Mouse (Mus musculus) granulocyte monocyte progenitor cell, adult 5-6 weeks (primary cell): ENCODE measurements around the gene Spag6l. TPM values are rescaled to one million over a fixed set of nuclear protein-coding genes. Genes with fewer than 3 reads are reported as not detected.
"Not testable (repeated sequence)": the region's sequence is repeated elsewhere in the genome, so short reads cannot be mapped to it uniquely, and the experiment has no call there.

Source experiments
- ATAC-seq: replicated peaks from 2 replicates; pipeline ENCODE4 v1.8.0; 2016; ENCODE audit warnings: mild to moderate bottlenecking, moderate TSS enrichment, inconsistent platforms; ENCODE audit not compliant: poor library complexity, severe bottlenecking
- total RNA-seq, 2 experiments: library from RNA; stranded (forward) in 1 of 2; stranded (reverse) in 1 of 2; fragments of 200-712, 200-1000 nt in 1 of 2; fragments of >200 nt in 1 of 2; fragmentation: Nextera tagmentation in 1 of 2; gene quantifications; 2 replicates each; pipeline ENCODE4 v1.2.3; 2014 to 2017

The Spag6l gene
- total RNA-seq (2014; fragmentation: Nextera tagmentation), result 0.60 and 4.9 TPM in 2 replicates
- total RNA-seq (2017), result 0.52 and 1.8 TPM in 2 replicates

DNA sequence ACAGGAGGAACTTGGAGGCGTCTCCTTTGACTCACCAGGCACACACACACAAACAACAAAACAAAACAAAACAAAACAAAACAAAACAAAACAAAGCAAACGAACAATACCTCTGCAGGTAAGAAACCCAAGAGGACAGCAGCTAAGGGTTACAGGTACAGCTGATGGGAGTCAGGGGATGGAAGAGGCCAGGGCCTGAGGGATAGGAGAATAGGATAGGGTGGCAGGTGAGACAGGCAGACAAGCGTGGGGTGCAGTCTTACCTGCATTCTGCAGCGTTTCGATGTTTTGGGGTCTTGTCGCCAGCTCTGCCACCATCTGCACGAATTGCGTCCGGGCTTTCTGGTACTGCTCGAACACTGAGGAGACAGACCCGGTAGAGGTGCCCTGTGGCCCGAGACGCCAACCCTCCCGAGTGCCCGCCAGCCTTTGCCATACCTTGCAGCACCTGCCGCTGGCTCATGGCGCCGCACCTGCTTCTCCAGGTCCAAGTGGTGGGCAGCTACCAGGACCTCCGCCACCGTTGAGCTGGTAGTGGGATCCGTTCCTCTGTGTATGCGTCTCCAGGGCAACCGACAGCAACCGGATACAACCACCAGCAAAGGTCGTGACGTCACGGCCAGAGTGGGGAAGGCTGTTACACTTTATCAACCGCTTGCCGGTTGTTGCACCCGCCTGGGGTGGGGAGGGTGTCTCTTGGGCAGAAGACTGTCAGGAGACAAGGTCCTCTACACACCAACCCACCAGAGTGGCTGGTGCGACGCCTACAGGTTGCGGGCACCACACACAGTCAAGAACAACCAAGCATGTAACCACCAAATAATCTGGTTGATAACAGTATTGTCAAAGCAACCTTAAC lies at the start of gene Spag6l:
Spag6l (minus strand) TSS at position 700 of the 859 bp plus-strand sequence.
- peak; percentile 99 for ATAC-seq

DNA sequence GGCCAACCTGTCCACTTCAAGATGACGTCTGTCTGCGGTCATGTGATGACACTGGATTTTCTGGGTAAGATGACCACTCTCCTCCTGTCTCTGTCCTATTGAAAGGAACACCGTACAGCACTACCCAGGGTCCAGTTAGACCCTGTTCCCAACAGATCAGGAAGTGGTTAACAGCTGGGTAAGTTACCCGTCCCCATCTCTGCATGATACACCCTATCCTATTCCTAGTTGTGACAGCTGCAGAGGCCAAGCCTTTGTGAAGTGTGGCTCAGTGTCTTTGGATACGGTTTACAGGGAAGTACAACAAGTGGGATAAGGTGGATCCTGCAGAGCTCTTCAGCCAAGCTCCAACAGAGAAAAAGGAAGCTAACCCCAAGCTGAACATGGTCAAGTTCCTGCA lies 49.8 kb upstream of the Spag6l start:
- no peak; the same call in 1 of the 2 replicates for ATAC-seq

DNA sequence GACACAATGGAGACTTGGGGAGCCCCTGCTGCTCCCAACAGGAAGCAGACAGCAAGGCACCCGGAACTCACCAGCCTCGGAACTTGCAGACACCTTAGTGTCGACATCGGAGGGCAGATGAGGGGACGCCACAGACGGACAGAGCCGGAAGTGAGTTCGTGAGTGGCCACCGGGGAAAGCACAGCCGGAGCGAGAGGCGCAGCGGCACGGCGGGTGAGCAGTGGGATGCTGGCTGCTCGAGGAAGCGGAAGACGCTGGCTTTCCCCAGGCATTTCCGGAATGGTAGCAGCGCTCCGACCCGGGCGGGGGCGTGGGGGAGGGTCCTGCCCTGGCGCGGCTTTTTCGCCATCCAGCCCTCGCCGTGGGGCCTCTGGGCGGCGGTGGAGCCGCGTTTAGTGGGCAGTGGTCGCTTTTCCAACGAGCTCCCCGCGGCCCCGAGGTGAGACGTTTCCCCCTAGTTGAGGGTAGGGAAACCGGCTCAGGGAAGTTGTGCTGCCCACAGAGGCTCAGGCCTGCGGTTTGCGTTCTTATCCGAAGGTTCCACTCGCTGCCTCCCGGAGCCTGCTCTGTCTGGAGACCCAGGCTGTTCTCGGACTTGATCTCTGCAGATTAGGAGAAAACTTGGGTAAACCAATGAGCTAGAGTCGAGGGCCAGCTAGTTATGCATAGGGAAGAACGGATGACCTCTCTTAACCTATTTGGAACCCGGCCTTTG lies 41.5 kb upstream of the Spag6l start, which contains the start of the genes Top3b and Vpreb1:
Top3b (plus strand) TSS at position 120 of the 715 bp plus-strand sequence.
Vpreb1 (minus strand) TSS at position 227 of the 715 bp plus-strand sequence.
- peak; percentile 97 for ATAC-seq

DNA sequence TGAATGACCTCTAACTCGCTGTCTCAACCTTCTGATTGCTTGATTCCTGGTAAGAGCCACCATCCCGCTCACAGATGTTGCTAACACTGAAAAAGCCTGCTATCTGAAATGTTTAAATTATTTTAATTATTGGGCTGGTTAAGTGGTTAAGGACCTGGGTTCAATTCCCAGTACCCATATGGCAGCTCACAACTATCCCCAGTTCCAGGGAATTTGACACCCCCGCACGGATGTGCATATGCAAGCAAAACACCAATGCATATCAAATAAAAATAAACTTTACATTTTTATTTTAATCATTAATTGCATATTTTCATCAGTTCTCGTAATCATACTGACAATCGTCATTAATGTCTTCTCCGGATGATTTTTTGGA lies 41.0 kb upstream of the Spag6l start:
- no peak for ATAC-seq

DNA sequence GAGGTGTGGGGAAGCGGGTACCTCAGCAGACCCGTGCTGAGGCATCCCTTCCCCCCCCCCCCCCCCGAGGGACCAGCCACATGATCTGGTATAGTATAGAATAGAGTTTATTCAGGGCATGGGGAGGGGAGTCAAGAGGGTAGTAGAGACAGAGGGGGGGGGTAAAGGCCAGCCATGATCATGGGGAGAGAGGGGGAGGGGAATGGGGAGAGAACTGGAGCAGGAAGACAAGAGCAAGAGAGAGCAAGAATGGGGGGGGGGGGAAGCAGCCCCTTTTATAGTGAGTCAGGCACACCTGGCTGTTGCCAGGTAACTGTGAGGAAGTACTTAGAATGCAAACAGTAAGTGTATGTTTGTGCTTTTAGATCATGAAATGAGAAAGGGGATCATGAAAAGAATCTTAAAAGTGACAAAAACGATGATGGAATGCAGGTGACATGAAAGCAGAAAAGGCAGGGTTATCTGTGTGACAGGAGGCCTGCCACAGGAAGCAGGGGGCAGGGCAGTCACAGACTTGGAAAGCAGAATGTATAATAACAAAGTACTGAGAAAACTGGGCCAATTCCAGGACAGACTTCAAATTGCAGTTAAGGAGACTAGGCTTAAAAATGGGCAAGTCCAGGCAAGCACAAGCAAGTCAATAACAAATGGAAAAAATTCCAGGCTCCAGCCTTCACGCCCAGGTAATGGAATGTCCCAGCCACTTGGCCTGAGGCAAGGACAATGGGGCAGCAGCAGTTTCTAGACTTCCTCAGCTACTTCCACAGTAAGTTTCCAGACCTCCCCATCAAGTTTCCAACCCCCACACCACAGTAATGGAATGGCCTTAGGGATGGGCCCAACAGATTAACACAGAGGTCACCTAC lies 36.7 kb upstream of the Spag6l start:
- ATAC-seq, result no peak

DNA sequence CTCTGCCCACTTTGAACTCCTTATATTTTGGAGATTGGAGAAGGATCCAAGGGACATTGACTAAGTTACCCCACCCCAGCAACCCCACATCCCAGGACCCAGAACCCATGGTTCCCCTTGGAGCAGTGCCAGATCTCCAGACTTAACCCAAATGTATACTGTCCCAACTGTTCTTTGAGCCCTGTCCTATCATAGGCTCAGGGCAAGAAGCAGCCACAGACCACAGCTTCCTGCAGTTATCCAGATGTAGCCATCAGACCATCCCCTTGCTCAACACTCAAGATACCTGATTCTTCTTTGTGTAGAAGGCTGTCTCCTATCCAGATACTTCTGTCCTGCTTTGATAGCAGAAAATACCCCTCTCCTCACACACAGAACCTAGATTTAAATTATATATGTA lies 36.0 kb upstream of the Spag6l start:
- peak; percentile 95 for ATAC-seq

DNA sequence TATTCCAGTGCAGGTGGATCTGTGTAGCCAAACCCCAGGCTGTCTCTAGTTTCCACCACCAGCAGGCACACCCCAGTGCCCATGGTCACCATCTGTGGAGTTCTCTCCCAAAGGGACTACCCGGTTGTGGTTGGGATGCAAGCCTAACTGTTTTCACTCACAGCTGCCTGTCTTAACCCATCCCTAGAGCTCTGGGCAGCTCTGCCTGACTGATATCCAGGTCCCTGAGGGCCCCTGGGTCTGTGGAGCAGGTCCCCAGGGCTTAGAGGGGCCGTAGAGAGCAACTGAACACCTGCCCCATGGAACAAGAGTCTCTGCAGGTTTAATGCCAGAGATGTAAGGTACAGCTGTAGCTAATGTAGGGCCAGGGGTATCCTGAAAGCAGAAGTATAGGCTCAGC lies 34.7 kb upstream of the Spag6l start, which contains the start of gene Igll1:
Igll1 (minus strand) TSS at position 8 of the 400 bp plus-strand sequence.
- no peak for ATAC-seq

DNA sequence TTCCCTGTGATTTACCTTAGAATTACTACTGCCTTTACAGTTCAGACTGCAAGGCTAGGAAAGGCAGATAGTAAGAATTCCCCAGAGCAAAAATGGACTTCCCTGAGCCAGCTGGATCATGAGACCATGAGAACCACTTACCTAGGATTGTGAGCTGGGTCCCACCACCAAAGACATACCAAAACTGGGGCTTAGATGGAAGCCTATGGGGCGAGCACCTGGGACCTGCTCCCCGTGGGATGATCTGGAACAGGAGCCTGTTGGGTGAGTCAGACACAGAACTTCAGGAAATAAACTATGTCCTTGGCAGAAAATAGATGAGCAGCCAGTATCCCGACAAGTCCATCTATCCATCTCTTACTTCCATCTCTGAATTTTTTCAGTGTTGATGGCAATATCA lies 33.0 kb upstream of the Spag6l start:
- ATAC-seq, result no peak

DNA sequence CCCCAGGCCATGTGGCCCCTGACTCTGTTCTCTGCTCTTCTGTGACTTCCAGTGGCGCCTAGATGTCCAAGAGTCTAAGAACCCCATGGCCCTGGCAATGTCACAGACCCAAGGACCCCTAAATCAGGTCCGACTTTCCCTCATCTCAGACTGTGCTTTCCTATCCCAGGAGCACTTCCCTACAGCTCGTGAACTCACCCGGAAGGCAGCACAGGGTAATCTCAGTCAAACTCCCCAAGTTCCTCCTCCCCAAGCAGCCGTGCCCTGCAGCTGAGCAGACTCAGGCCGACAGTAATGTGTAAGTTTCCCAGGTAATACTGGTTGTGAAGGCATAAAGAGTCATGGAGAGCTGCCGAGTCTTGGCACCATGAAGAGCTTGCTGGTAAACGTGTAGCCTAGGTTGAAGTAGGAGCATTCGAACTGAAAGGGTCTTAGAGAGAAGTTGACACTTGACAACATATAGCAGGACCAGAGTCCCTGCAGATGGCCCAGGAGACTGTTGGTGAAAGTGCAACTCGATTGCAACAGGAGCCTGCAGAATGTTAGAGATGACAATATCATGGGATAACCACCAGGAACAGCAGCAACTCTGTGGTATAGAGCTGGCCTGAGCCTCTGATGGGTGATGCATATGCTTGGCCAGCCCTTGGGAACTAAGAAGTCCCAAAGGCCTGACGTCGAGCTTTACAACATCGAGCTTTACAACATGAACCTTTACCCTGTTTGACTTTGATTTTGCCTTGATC lies 27.6 kb upstream of the Spag6l start:
- ATAC-seq, result peak; percentile 68

DNA sequence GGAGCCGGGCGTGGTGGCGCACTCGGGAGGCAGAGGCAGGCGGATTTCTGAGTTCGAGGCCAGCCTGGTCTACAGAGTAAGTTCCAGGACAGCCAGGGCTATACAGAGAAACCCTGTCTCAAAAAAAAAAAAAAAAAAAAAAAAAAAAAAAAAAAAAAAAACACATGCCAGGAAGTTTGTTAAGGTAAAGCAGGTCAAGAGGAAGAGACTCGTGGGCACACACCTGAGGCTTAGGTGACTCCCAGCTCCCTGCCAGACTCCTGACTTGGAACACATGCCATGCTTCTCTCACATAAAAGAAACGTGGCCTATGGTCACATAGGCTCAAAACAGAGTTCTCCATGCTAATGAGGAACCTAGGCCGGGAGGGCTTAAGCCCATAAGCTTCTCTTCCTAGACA lies 26.8 kb upstream of the Spag6l start:
- not testable (repeated sequence) for ATAC-seq

DNA sequence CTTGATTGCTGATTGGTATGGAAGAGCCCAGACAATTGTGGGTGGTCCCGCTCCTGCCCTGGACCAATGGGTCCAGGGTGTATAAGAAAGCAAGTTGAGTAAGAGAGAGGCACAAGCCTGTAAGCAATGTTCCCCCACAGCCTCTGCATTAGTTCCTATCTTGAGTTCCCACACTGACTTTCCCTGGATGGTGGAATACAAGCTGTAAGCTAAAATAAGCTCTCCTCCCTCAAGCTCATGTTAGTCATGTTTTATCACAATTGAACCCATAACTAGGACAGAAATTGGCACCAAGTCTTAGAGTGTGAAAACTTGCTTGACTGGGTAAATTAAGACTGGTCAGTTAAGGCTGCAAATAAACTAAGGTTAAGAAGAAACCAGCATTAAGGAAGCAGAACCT lies 26.3 kb upstream of the Spag6l start:
- peak; percentile 20; the same call in 1 of the 2 replicates for ATAC-seq

DNA sequence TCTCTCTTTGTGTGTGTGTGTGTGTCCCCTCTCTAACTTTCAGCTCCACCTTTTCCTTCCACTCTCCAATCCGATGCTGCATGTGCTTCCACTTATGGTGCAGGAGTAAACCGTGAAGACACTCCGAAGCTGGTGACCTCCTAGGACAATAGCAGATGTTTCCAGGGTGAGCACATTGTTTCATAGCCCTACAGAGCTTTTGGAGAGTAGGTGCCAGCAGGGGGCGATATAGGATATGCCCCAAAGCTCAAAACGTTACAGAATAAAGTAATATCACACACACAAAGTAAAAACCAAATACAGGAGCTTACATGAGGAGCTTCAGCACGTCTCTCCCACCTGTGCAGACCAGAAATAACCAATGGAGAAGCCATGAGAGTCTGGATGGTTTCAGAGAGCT lies 25.6 kb upstream of the Spag6l start:
- ATAC-seq, result peak; percentile 67

DNA sequence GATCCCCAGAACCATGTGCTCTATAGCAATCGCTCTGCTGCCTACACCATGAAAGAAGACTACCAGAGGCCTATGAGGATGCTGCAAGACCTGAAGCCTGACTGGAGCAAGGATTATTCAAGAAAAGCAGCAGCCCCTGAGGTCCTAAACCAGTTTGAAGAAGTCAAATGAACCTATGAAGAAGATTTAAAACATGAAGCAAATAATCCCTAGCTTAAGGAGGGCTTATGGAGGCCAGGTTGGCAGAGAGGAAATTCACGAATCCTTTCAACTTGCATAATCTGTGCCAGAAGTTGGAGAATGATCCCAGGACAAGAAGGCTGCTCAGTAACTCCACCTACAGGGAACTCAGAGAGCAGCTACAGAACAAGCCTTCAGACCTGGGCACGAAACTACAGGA lies 23.2 kb upstream of the Spag6l start:
- ATAC-seq, result no peak

DNA sequence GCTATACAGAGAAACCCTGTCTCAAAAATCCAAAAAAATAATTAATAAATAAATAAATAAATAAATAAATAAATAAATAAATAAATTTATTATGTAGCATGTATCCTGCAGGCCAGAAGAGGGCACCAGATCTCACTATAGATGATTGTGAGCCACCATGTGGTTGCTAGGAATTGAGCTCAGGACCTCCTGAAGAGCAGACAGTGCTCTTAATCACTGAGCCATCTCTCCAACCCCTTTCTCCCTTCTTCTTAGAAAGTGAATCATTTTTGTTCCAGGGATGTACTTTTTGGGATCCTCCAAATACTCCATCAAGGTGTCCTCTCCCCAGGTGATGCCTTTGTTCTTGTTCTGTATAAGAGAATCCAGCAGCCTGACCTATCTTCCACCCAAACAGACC lies 19.9 kb upstream of the Spag6l start:
- ATAC-seq, result no peak

DNA sequence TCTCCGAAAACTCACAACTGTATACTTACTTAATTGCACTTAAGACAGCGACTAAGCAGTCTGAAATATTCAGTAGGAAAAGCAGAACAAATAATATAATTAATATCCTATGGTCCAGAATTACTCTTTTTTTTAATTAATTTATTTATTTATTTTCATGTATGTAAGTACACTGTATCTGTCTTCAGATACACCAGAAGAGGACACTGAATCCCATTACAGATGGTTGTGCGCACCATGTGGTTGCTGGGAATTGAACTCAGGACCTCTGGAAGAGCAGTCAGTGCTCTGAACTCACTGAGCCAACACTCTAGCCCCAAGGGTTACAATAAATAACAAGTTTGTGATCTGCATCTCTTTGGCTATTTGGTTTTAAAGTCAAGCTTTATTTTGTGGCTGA lies 415 bp upstream of the Spag6l start:
- ATAC-seq, result no peak

DNA sequence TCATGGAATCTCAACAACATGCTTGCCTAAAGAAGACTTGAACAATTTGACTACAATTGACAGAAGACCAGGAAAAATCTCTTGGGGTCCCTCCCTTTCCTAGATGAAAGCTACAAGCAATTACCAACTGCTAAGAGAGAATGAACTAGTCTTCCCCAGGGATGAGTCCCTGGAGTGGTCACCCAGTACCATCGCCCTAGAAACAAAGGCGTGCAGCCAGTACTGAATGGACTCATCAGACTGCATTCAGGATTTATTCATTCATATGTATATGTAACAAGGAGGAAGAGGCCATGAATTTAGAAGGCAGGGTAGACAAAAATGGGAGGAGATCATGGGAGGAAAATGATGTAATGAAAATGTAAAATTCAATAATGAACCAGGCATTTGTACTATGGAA lies 3.0 kb downstream of the Spag6l start:
- no peak for ATAC-seq

DNA sequence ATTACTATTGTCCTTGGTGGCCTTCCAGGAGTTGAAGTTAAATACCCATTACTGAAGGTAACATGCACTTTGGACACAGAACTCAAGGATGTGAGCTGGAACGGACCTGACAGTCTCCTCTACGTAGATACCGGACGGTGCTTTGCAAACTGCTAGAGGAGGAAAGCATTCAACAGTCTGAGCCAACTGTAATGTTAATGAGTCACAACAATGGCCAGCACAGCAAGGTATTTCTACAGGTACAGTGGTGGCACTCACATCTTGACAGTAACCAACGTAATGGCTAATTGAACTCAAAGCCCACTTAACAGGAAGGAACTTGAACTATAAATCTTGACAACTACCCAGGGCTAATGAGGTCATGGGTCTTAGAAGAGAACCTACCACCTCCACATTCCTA lies 3.8 kb downstream of the Spag6l start:
- ATAC-seq, result no peak

DNA sequence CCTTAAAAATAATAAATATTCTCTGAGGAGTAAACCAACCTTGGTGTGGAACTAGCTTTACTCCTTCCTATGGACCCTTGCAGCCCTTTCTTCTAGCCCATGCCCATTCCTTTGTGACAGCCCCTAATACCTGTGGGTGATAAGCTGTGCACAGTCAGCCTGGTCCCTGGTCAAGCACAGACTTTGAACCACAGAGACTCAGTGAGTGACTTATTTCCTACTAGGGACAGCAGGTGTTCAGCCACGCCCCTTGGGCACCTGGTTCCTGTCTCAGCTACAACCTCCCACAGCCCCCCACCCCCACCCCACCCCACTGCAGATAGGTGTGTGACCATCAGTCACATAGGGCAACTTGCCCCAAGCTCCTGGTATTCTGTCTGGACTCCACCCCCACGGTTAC lies 22.9 kb downstream of the Spag6l start:
- no peak for ATAC-seq
